Mouse (Mus musculus) intestine, postnatal 0 days (tissue): ENCODE results near the gene Emilin2. TPM values are rescaled to one million over a fixed set of nuclear protein-coding genes. Genes with fewer than 3 reads are reported as not detected.

ENCODE experiments used
- ATAC-seq: fragments of 200-750 bp; cut with Nextera tagmentation; 2 replicates; pipeline ENCODE4 v1.8.0; 2017; ENCODE audit warnings: mild to moderate bottlenecking, moderate TSS enrichment, moderate library complexity
- H3K27ac ChIP-seq: fragments of 300-500 bp; sonication (generic); 2 replicates; pipeline ENCODE4 v1.5.1; 2014; ENCODE audit warnings: mild to moderate bottlenecking, low read depth, low read length, moderate library complexity
- H3K27me3 ChIP-seq: fragments of 300-500 bp; sonication (generic); replicated peaks from 2 replicates; pipeline ENCODE4 v1.6.1; 2014; ENCODE audit warnings: low read length, mixed read lengths; ENCODE audit not compliant: control insufficient read depth, insufficient read depth
- H3K36me3 ChIP-seq: fragments of 300-500 bp; sonication (generic); 2 replicates; pipeline ENCODE4 v1.6.1; 2014; ENCODE audit warnings: mild to moderate bottlenecking, moderate library complexity; ENCODE audit not compliant: control insufficient read depth, insufficient read depth
- H3K4me1 ChIP-seq: fragments of 300-500 bp; sonication (generic); replicated peaks from 2 replicates; pipeline ENCODE4 v1.6.1; 2014; ENCODE audit warnings: antibody characterized with exemption, low read length, mixed read lengths; ENCODE audit not compliant: control insufficient read depth, insufficient read depth
- H3K4me2 ChIP-seq: fragments of 300-500 bp; sonication (generic); replicated peaks from 2 replicates; pipeline ENCODE4 v1.6.1; 2014; ENCODE audit warnings: low read depth, mild to moderate bottlenecking, moderate library complexity
- H3K4me3 ChIP-seq: fragments of 300-500 bp; sonication (generic); 2 replicates; pipeline ENCODE4 v1.5.1; 2014; ENCODE audit warnings: low read depth, low read length
- H3K9ac ChIP-seq: fragments of 300-500 bp; sonication (generic); 2 replicates; pipeline ENCODE4 v1.6.1; 2014; ENCODE audit warnings: mild to moderate bottlenecking, low read depth, low read length
- H3K9me3 ChIP-seq: fragments of 300-500 bp; sonication (generic); 2 replicates; pipeline ENCODE4 v1.6.1; 2016; ENCODE audit warnings: mixed run types; ENCODE audit not compliant: control insufficient read depth
- CTCF ChIP-seq: sonication (generic); IDR thresholded peaks from 2 replicates; pipeline ENCODE4 v1.5.1; 2016; ENCODE audit warnings: low read depth, mild to moderate bottlenecking, control low read depth, antibody characterized with exemption, moderate library complexity
- WGBS: fragments of 180-500 bp; shearing (Covaris S2); extraction: QIAGEN DNeasy Blood & Tissue Kit; methylation state at CpG from one replicate; pipeline ENCODE4 v1.1.7; 2014; 5-methylcytosine and 5-hydroxymethylcytosine counted together
- polyA plus RNA-seq: library from polyadenylated mRNA; unstranded; fragments of >200 nt; fragmentation: Nextera tagmentation; extraction: Ambion mirVana; gene quantifications from 2 replicates; pipeline ENCODE4 v1.2.1, GENCODE M21; 2015

The Emilin2 gene
- polyA plus RNA-seq, 1 experiment from 2014 or later, result 0.82 TPM

- Histone ChIP-seq H3K4me1 (no peaks in the 10 kb centered on the region), H3K36me3 (peaks cover 35% of the 10 kb centered on the region), H3K9ac (no peak overlapping the region), H3K4me3 (no peak overlapping the region), H3K4me2 (no peak overlapping the region), H3K27ac (no peak overlapping the region), H3K27me3 (no peaks in the 10 kb centered on the region), H3K9me3 (no peaks in the 10 kb centered on the region)
- no peak; the same call in 1 of the 2 replicates for TF ChIP-seq CTCF
- WGBS, result 86% methylated on average over 9 of the region's 9 CpGs
- ATAC-seq, result no peak
Measured at GRCm38 (mm10) chr17:71227128-71227895, 84.5 kb downstream of the Emilin2 start.

GRCm38 (mm10) chr17:71225091-71225490 is 86.7 kb downstream of the Emilin2 start:
- H3K36me3 ChIP-seq, result peaks cover 33% of the 10 kb centered on the region
- no peak for ATAC-seq
- H3K4me3 ChIP-seq, result no peak overlapping the region
- H3K4me2 ChIP-seq, result no peak overlapping the region
- H3K27me3 ChIP-seq, result no peaks in the 10 kb centered on the region
- no peaks in the 10 kb centered on the region for H3K4me1 ChIP-seq
- WGBS, result 47% methylated on average over 5 of the region's 5 CpGs
- no peak overlapping the region for H3K9ac ChIP-seq
- TF ChIP-seq CTCF, result peak; percentile 69
- H3K9me3 ChIP-seq, result no peaks in the 10 kb centered on the region
- H3K27ac ChIP-seq, result no peak overlapping the region

- no peak for ATAC-seq
- Histone ChIP-seq H3K4me2 (no peak overlapping the region), H3K36me3 (peaks cover 33% of the 10 kb centered on the region), H3K4me3 (no peak overlapping the region), H3K4me1 (no peaks in the 10 kb centered on the region), H3K27ac (no peak overlapping the region), H3K9me3 (no peaks in the 10 kb centered on the region), H3K27me3 (no peaks in the 10 kb centered on the region), H3K9ac (no peak overlapping the region)
- TF ChIP-seq CTCF, result no peak
- 48% methylated on average over 2 of the region's 2 CpGs for WGBS
Measured at GRCm38 (mm10) chr17:71224521-71224920, 87.3 kb downstream of the Emilin2 start.

GRCm38 (mm10) chr17:71223676-71224075 is 88.1 kb downstream of the Emilin2 start:
- Histone ChIP-seq H3K27ac (no peak overlapping the region), H3K4me2 (no peak overlapping the region), H3K27me3 (no peaks in the 10 kb centered on the region), H3K36me3 (peaks cover 41% of the 10 kb centered on the region), H3K9me3 (no peaks in the 10 kb centered on the region), H3K4me3 (no peak overlapping the region), H3K9ac (no peak overlapping the region), H3K4me1 (no peaks in the 10 kb centered on the region)
- no peak for TF ChIP-seq CTCF
- ATAC-seq, result no peak
- WGBS, result 73% methylated on average over 5 of the region's 5 CpGs

- no peak for TF ChIP-seq CTCF
- Histone ChIP-seq H3K36me3 (peaks cover 45% of the 10 kb centered on the region), H3K4me1 (no peaks in the 10 kb centered on the region), H3K9me3 (0 out of 2 replicates have a peak, but pooled peaks cover 3% of the 10 kb centered on the region), H3K4me3 (no peak overlapping the region), H3K9ac (no peak overlapping the region), H3K4me2 (no peak overlapping the region), H3K27me3 (no peaks in the 10 kb centered on the region), H3K27ac (no peak overlapping the region)
- ATAC-seq, result no peak
- WGBS, result 94% methylated on average over 3 of the region's 3 CpGs
Measured at GRCm38 (mm10) chr17:71221383-71221782, 90.4 kb downstream of the Emilin2 start.

- Histone ChIP-seq H3K9me3 (0 out of 2 replicates have a peak, but pooled peaks cover 3% of the 10 kb centered on the region), H3K4me2 (no peak overlapping the region), H3K27ac (no peak overlapping the region), H3K4me1 (no peaks in the 10 kb centered on the region), H3K36me3 (peaks cover 29% of the 10 kb centered on the region), H3K27me3 (no peaks in the 10 kb centered on the region), H3K9ac (no peak overlapping the region), H3K4me3 (no peak overlapping the region)
- WGBS, result 62% methylated on average over 5 of the region's 5 CpGs
- no peak for ATAC-seq
- no peak for TF ChIP-seq CTCF
Measured at GRCm38 (mm10) chr17:71217111-71217685, 94.6 kb downstream of the Emilin2 start.
